Mouse (Mus musculus): ENCODE measurements around the gene Irf1.

Gene Irf1

DNA sequence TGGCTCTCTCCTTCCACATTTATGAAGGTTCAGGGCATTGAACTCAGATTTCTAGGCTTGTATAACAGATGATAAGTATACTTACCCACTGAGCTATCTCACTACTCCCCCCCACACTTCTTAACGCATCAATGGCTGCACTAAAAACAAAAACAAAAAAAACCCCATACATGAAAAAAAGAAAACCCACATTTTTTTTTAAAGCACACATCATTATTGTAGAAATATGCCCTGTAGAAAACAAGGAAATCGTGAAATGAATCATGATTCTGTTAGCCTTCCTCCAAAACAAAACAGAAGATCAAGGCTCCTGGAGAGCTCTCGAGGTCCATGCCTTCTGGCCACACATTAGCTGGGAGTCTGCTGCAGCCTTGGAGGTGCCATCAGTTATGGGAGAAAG is 41.5 kb downstream of the Irf1 start:
- DNase-seq (ENCODE audit: low spot score), result no peak

DNA sequence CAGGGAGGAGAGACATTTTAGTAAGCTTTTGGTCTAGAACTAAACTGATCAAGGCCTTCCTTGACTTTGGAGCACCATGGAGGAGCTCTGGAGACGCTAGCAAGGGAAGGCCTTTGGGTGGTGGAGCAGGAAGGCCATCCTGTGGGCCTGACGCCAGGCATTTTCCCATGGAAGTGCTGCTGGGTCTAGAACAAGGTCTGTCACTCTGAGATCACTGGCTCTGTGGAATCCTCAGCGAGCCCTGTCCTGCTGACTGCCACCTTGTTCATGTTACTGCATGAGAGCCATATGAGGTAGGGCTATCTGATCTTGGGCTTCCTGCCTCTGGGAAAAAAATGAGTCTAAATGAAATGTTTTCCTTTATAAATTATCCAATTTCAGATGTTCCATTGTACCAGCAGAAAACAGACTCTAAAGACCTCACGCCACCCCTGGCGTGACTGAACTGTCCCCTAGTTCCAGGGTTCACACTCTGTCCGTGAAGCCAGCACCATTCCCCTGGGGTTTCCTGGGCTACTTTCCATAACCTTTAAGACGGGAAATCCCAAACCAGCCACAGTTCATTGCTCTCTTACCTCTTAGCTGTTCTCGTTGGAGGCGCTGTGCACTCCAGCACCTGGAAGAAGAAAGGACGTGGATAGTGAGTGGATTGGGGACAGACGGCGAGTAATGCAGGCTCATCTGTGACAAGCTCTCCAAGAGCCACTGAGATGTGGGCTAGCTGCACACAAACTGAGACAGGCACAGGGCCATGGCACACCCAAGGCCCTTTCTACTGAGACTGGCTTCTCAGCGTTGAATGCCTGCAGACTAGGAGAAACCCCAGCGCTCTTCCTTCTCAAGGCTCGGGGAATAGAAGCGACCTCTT is 43.4 kb downstream of the Irf1 start:
- no peak for DNase-seq (ENCODE audit: low spot score)

DNA sequence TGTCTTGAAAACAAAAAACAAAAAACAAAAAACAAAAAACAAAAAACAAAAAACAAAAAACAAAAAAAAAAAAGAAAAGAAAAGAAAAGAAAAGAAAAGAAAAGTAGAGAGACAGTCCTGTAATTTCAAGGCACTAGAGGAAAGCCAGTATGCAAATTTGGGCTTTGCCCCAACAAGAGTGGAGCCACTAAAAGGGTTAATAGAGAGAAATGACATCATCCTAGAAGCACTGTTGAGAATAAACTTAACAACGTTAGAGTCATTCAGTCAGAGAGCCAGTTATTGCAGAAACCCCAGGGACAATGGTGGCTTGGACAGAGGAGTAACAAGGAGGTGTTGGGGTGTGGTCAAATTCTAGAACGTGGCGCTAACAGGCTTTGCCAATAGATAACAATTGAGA is 45.0 kb downstream of the Irf1 start:
- no peak for DNase-seq (ENCODE audit: low spot score)

DNA sequence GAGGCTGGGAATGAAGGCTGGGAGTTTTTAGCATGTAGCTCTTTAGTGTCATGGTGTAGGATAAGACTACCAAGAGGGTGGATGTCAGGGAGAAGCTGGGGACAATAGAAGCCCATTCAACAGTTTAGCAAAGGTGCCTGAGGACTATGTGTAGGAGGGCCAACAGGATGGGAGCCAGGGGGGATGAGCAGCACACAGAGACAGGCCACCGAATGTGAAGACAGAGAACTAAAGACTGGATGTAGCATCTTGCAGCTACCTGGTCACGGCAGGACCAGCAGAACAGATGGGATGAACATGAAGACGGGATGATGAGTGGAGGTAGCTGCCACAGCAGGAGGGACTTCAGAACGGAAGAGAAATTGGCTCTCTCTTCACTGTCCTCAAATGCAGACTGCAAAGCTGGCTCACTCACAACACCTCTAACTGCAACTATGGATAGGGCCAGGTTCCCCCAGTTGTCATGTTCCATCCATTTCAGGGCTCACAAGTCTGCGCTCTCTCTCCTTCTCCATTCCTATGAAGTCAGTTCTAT is 47.1 kb downstream of the Irf1 start:
- no peak for DNase-seq (ENCODE audit: low spot score)

DNA sequence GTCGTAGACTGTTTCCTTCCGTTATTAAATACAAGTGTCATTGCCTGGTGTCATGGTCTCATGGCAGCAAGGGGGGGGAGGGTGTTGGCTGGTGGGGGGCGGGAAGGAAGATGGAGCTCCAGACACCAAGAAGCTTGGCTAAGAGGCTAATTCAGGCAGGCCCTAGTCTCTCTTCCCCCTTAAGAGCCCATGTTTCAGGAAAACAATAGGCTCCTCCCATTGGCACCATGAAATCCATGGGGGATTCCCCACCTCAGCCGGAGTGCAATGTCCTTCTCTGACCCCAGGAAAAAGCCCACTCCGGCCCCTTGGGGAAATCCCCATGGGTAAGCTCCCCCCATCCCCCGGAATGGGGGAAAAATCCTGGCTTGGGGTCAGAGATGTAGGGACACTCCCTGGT is 49.0 kb downstream of the Irf1 start:
- DNase-seq (ENCODE audit: low spot score), result no peak

DNA sequence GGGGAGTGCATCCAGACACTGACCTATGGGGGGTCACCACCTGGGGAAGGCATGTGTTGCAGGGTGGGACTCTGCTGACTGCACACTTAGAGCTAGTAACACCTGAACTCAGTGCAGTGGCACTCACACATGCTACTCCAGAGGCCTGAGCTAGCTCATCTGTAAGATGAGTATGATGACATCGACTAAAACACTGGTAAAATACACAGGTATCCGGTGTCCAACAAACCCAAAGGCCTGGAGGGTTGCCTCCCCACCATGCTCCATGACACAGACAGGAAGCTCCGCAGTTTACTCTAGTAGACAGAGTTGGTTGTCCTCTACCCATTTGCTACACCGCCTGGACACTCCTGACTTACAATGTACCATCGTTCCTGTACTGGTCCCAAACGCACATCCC is 49.7 kb downstream of the Irf1 start:
- no peak for DNase-seq (ENCODE audit: low spot score)

DNA sequence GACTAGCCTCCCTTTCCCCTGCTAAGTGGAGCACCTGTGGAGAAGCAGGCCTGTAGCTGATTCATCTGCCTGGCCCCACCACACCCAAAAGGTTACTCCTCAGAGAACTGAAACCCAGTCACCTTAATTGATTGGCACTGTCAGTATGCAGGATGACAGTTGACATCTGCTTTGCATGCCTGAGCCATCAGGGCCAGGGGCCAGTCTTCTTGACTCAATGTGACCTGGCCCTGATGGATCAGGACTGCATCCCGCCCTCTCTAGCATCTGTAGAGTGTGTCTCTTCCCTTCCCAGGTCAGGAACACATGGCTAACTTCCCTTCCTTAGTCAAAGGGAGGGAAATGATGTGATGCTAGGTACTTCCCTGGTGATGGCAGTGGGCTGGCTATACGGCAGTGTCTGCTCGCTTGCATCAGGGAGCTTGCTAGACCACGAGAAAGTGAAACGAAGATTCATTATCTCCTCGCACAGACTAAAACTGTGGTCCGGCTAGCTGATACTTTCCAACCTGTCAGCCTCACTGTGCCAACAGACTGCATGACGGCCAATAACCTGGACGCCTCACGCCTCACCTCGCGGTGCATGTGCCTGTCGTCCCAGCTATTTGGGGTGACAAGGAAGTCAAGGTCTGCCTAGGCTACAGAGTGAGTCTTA is 50.8 kb downstream of the Irf1 start:
- DNase-seq (ENCODE audit: low spot score), result no peak

DNA sequence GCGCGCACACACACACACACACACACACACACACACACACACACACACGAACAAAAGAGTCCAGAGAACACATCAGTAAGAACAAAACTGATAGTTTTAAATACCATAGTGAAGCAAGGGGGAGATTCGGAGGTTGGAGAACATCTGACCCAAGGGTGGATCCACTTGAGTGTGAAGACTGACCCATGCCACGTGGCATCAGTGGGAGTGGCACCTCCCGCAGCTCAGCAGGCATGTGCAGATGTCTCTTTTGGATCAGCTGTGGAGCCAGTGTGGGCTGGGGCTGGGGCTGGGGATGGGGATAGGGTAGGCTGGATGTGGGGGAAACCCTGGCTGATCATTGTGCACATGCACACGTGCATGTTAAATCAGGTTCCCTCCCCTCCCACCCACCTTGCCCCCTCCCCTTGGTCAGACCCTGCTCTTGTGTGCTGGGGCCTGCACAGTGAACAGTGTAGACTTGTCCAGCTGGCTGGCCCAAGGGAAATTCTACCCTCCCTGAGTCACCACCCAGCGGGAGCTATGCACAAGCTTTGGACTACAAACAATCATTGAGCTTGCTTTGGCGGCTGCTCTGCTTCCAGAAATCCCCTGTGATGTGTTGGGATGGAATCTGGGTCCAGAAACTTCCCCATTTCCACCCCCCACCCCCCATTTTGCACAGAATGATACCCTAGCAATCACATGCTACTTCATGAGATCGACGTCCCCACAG is 51.6 kb downstream of the Irf1 start:
- DNase-seq (ENCODE audit: low spot score), result no peak

DNA sequence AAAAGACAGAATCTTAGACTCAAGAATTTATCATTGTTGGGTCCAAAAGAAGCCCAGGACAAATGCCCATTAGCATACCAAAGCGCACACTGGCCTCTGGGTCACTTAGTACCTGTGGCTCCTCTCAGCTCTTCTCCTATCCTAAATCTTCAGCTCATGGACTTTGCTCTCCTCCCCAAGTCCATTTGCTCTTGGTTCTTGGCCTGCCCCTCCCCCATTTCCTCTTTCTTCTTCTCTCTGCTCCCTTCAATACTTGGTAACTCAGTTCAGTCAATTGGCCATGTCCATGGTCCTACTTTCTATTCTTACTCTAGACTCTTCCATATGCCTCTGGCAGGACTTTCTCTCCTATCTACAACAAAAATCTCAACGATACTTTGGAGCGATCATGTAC is 52.1 kb downstream of the Irf1 start:
- DNase-seq (ENCODE audit: low spot score), result no peak

DNA sequence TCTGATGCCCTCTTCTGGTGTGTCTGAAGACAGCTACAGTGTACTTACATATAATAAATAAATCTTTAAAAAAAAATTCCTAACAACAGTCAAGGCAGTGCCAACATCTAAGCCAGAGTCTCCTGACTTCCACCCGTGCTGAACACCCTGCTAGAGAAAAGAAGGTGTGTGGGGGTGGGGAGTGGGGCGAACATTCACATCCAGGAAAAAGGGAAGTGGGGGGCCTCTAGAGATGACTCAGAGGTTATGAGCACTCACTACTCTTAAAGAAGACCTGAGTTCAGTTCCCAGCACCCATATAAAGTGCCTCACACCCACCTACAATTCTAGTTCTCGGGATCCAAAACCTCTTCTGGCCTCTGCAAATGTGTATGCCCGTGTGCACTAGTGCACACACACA is 55.6 kb downstream of the Irf1 start:
- no peak for DNase-seq (ENCODE audit: low spot score)

Measured in urinary bladder, postnatal 25 days (tissue).